Mouse (Mus musculus): Measurements from ENCODE around the gene Nphp4.

GRCm38 (mm10) chr4:152453079-152453478 lies 23.4 kb upstream of the Nphp4 start:
- TF ChIP-seq CTCF (IDR thresholded peaks at IDR 0.05; ENCODE audit: insufficient read depth, low read length) (no peak), POLR2A (IDR thresholded peaks at IDR 0.05; ENCODE audit: borderline replicate concordance, extremely low read depth, low read depth, low read length) (no peak)
